Mouse (Mus musculus) cerebellum, adult 8-10 months (tissue): Measurements from ENCODE around the gene B130006D01Rik.
A peak's percentile ranks its signal among the peaks of the same experiment; 100 is the strongest.

ENCODE experiments used
- DNase-seq: peaks from one replicate; pipeline ENCODE4 v3.0.0; 2022

Gene B130006D01Rik

DNA sequence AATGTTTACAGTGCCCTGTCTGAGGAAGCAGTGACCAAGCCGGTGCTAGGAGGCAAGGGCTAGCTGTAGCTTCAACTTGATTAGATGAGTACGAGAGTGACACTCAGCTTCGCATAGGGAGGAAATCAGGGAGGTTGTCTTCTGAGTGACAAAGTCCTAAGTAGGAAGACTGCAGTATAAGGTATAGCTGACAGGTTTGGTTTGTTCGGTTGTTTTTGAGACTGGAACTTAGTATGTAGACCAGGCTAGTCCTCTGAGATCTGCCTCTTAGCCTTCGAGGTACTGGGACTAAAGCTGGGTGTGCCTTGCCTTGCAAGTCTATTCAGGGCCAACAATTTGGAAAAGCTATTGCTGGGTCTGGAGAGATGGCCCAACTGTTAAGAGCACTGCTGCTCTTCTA, at the start of gene B130006D01Rik:
Gene B130006D01Rik (plus strand): TSS at position 301 of the 400 bp plus-strand sequence.
- no peak for DNase-seq

DNA sequence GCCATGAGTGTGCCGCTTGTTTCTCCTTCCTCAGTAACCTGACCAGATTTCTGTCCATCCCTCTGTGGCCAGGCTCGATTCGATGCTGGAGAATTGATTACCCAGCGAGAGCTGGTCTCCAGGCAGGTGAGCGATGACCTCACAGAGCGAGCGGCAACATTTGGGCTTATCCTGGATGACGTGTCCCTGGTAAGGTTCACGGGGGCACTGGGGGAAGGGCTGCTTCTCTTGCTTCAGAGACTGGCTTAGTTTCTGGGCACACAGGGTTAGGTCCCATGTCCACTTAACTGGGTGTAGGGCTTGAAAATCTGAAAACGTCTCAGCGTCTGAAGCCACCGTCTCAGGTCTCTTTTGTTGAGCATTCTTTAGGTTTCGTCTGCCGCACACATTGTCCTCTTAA, 47.9 kb upstream of the B130006D01Rik start:
- no peak for DNase-seq

DNA sequence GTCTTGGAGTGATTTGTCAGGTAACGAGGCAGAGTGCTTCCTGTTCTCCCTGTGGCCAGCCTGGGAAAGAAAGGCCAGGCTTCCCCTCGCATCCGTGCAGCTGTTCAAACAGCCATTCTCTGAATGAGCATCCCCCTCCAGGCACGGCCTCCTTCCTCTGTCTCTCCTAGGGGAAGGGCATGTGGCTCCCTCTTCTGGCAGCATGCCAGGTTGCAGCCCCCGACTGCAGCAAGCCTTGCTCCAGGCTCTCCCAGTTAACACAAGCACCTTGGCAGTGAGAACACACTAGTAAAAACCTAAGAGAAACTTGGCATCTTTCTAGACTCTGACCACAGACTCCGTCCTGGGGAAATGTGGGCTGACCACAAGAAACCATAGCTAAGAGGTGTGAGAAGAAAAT, 47.1 kb upstream of the B130006D01Rik start:
- no peak for DNase-seq

- DNase-seq = no peak
Observed at GRCm38 (mm10) chr11:95677925-95678701, 45.3 kb upstream of the B130006D01Rik start.

DNA sequence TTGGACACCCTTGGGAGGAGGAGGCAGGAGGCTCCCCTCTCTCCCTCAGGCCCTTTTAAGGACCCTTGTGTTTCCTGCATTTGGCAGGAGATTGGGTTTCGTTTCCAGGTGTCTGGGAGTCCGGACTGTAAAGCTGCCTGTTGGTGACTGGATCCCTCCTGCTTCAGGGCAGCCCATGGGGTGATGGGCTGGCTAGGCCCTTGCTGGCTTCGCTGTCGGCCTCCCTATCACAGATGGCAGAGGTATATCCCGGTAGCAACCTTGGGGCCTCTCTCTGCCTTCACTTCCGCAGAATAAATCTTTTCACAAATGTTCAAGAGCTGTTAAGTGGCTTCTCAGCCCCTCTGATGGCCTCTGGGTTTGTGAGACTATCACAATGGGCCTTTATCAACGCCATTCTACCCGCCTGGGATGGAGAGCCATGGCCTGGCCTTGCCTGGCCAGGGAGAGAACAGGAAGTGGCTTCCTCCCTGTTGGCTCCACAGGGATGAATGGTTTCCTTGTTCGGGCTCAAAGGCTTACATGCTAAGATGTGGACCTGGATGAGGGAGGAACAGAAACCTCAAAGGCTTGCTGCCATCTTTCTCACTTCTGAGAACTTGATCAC, 41.3 kb upstream of the B130006D01Rik start:
- no peak for DNase-seq

GRCm38 (mm10) chr11:95682946-95683345, 40.4 kb upstream of the B130006D01Rik start:
- DNase-seq = no peak

GRCm38 (mm10) chr11:95686031-95686430, 37.4 kb upstream of the B130006D01Rik start:
- DNase-seq = peak; percentile 70

GRCm38 (mm10) chr11:95687084-95687656, 36.2 kb upstream of the B130006D01Rik start:
- DNase-seq = no peak

GRCm38 (mm10) chr11:95688515-95688914, 34.9 kb upstream of the B130006D01Rik start:
- no peak for DNase-seq

DNA sequence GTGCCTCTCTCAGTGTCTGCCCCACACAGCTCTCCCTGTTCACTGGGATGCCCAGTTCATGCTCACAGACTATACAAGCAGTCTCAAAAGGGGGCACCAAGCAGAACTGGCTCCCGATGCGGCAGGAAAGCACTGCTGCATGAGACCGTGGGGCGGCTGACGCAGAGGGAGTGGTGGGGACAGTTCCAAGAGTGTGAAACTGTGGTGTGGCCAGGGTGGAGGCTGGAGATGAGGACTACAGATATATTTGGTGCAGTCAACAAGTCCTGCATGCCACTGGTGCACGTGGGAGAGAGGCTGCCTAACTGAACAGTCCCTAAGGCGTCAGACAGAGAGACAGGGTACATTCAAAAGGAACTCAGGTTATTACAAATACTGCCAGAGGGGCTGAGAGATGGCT, 34.4 kb upstream of the B130006D01Rik start:
- no peak for DNase-seq

DNA sequence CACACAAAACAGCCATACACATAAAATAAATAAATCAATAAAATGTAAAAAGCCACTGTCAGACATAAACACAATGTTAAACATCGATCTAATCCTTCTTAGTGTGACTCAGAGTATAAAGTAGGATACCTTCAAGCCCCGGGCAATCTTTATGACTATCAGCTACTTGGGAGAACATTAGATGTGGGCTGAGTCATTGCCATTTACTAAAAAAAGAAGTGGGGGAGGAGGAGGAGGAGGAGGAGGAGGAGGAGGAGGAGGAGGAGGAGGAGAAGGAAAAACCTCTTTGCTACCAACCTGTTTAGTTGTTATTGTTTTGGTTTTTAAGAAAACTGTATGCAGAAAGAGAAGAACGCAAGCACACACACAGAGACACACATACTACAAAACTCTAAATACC, 33.8 kb upstream of the B130006D01Rik start:
- no peak for DNase-seq

GRCm38 (mm10) chr11:95698541-95698940, 24.8 kb upstream of the B130006D01Rik start:
- no peak for DNase-seq

GRCm38 (mm10) chr11:95700778-95701739, 22.3 kb upstream of the B130006D01Rik start:
- DNase-seq = no peak

DNA sequence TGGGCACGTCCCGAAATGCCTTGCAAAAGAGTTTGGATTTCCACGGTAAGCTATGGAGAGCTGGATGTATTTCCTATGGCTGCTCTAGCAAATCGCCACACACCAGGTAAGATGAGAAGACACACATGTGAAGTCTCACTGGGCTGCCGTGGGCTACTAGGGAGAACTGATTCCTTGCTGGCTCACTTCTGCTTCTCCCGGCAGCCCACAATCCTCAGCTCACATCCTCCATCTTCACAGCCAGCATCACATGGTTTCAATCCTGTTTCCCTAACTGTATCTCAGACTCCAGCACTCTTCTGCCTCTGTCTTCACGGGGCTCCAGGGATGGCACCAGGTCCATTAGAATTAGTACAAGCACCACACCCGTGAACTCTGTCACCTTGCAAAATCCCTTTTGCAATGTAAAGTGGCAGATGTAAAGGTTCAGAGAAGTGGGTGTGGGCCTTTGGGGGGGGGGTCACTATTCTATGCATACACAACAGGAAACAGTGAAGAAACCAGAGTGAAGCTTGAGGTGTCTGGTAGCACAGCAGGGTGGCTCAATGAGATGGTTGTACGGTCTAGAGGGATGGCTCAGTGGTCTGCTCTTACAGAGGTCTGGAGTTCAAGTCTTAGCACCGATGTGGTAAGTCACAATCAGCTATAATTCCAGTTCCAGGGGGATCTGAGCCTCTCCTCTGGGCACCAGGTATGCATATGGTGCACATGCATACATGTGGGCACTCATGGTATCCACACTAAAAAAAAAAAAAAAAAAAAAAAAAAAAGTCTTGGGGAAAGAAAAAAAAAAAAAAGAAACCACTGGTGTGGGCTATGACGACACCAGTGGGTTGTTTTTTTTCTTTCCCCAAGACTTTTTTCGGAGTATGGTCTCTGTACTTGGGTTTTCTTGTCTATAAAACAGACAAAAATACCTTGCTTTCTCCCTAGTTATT, 19.1 kb upstream of the B130006D01Rik start:
- no peak for DNase-seq

- DNase-seq = no peak
Observed at GRCm38 (mm10) chr11:95704970-95705330, 18.4 kb upstream of the B130006D01Rik start.

DNA sequence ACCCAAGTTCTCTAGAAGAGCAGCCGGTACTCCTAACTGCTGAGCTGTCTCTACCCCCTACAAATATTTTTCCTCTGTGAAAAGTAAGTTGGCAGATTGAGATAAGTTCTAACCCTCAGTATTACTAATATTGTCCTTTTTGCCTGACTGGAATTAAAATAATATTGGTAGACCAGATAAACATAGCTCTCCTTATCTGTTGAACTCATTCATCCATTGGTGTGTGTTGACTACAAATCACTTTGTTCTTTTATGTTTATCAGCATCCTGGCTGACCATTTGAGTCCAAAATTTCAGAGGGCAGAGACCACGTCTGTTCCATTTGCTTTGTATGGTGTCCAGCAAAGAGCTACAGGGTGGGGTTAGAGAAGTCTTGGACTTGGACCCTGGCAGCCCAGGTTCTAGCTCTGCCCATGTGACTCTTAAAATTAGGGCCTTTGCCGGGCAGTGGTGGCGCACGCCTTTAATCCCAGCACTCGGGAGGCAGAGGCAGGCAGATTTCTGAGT, 13.8 kb upstream of the B130006D01Rik start:
- DNase-seq = no peak

- no peak for DNase-seq
Observed at GRCm38 (mm10) chr11:95710478-95710877, 12.9 kb upstream of the B130006D01Rik start.

DNA sequence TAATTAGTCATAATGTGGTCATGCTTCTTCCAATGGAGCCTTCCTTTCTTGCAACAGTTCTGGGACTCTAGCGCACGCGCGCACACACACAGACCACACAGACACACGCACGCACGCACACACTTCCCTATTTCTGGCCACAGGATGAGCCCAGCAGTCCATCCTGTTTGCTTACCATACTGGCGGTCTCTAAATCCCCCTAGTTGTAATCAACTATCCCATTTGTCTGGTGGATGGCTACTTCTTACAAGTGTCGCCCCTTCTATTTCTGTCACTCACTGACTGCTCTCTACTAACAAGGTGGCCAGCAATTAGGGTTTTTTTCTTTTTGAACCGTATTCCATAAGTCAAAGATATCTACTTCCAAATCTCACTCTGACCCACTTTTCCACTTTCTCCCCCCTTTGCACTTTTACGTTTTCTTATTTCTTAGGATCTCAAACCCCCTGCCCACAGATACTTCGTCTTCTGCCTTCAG, 11.3 kb upstream of the B130006D01Rik start:
- DNase-seq = no peak

- DNase-seq = peak; percentile 91
Observed at GRCm38 (mm10) chr11:95712563-95713224, 10.7 kb upstream of the B130006D01Rik start, which contains the start of gene Zfp652. Gene Zfp652, plus strand, starts transcription at chr11:95712673.

DNA sequence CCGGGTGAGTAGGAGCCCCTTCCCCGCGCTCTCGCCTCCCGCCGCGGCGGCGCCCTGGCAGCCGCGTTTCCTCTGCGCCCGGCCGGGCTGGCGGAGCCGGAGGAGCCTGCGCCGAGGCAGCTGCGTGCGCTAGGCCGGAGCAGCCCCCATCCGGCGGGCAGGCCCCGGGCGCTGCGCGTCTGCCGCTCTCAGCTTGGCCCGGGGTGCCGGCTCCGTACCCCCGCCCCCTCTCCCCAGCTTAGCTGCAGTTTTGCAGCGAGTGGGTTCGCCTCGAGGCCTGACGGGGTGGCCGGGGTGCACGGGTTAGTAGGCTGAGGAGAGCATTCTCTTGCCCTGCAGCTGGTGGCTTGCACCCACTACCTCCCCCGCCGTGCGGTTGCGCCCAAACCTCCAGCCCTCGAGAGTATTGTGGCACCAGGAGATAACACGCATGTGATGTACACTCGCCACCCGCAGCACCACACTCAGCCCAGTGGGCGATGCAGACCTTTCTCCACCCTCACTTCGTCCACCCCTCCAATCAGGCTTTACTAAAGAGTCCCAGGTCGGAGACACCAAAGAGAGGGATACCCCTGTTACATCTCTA, 10.1 kb upstream of the B130006D01Rik start:
- DNase-seq = peak; percentile 57
